Mouse (Mus musculus) granulocyte monocyte progenitor cell, adult 5-6 weeks (primary cell): ENCODE measurements around the gene Mast1. TPM values are rescaled to one million over a fixed set of nuclear protein-coding genes. Genes with fewer than 3 reads are reported as not detected.

Source experiments
- ATAC-seq: replicated peaks from 2 replicates; pipeline ENCODE4 v1.8.0; 2016; ENCODE audit warnings: mild to moderate bottlenecking, moderate TSS enrichment, inconsistent platforms; ENCODE audit not compliant: poor library complexity, severe bottlenecking
- total RNA-seq, 2 experiments: library from RNA; stranded (forward) in 1 of 2; stranded (reverse) in 1 of 2; fragments of 200-712, 200-1000 nt in 1 of 2; fragments of >200 nt in 1 of 2; fragmentation: Nextera tagmentation in 1 of 2; gene quantifications; 2 replicates each; pipeline ENCODE4 v1.2.3; 2014 to 2017

The Mast1 gene
- total RNA-seq, 2 experiments from 2014 or later: not detected

DNA sequence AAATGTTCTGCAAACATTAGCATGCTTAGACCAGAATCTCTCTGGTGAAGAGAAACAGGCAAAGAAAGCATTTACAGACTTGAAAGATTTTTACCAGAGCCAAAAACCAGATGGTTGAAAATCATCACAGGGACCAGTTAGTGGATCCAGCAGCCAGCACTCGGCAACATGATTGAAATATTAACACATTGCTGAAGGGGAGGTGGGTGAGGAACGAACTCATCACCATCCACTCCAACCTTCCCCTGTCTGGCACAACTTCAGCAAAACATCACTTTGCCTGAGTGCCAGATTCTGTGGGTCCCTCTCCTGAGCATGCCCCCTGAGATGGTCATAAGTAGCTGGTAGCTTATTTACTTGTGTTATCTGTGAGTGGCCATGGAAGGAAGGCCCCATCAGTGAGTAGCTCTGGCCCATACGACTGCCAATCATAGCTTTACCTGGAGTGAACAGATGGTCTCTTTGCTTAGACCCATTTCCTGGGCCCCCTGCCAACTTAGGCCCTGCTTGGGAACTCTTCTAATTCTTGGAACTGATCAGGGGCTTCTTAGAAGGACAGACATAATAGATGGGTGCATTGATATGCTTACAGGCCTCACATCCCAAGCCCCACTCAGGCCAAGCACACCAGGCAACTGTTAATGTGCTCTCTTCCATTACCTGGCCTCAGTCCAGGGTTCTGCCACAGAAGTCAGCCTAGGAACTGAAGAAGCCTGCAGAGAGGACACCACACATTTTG is 59.7 kb downstream of the Mast1 start:
- ATAC-seq: no peak

DNA sequence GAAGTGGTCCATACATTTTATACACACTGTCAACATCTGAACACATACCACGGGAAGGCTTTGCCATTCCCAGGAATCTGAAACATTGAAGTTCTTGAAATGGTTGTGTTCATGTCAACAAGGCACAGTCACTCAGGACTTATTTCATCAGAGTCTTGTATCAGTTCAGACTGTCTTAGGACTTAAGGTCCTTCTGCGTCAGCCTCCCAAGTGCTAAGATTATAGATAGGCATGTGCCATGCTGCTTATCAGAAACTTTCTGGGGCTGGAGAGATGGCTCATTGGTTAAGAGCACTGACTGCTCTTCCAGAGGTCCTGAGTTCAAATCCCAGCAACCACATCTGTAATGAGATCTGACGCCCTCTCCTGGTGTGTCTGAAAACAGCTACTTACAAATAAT is 62.8 kb downstream of the Mast1 start:
- ATAC-seq: no peak

DNA sequence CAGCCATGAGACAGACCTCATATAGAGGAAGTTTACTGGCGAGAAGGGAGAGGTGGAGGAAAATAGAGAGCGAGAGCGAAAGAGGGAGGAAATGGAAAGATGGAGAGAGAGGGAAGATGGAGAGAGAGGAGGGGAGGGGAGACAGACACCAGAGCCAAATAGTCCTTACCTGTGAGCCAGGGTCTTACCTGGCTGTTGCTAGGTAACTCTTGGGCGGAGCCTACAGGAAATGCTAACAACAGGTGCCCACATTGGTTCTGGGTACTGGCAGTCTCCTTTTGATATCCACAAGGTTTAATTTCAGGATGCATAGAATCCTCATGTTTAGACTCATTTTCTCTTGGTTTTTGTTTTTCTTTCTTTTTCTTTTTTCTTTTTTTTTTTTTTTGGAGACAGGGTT is 64.1 kb downstream of the Mast1 start:
- ATAC-seq: no peak

DNA sequence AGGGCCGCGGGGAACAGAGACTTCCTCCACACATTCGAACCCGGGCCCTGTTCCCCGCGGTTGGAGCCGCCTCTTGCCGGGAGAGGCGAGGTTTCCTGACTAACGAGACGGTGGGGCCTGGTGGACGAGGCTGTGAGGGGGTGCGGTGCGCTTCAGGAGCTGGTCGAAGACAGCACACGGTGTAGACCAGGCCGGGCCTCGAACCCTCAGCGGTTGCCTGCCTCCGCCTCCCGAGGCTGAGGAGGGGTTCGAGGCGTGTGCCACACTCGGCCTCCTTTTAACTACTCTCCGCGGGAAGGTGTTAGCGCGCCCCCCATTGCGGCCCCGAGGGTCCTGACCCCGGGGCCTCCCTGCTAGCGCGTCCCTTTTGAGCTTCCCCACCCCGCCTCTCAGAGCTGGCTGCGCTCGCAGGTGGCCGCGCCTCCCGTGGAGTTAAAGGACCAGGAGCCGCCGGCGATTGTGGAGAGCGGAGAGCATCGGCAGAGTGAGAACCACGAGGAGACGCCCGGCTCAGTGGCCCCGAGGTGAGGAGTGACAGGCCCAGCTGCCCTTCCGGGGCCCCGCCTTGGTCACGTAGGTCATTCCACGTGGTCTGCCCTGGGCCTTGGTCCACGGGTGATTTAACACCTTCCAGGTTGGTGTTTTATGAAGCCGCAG is 64.7 kb downstream of the Mast1 start:
- ATAC-seq: peak; percentile 34

DNA sequence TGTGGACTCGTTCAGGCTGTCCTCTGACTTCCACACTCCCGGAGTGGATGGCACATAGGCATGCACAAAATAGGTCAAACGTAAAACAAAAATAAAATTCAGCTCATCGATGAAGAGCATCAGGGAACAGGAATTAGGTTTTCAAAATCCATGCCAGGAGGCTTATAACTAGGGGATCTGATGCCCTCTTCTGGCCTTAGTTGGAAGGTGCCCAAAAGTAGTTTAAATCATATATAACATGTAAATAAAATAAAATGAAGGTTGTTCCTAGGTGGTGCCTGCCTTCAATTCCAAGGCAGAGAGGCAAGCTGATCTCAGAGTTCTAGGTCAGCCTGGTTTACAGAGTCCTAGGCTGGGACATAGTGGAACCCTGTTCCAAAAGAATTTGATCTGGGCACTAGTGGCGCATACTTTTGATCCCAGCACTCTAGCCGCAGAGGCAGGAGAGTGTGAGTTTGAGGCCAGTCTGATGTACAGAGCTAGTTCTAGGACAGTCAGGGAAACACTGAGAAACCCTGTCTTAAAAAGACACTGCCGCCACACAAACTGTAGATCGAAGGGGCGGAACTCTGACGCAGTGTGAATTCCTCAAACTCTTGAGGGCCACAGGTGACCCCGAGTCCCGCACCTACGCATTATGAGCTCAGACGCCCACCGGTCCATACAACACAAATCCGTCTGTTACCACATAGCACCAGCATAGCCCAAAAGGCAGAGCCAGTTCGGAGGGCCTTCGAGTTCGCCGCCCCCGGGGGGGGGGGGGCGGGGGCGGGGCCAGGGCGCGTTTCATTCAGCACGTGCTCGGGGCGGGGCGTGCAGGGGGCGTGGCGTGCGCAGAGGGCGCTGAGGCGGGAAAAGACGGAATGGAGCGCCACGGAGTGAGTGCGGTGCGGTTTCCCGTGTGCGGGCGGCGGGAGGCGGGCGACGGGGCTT is 65.5 kb downstream of the Mast1 start, which contains the start of gene Syce2:
Gene Syce2, plus strand, starts transcription at position 736 of the 933 bp plus-strand sequence.
- peak; percentile 81 for ATAC-seq

Other genes starting within 250 kb of the Mast1 start
Only the 30 nearest of the 31 such genes appear.
- gene Lyl1, start 235.9 kb downstream of the Mast1 start, total RNA-seq (2014; fragmentation: Nextera tagmentation): 82.1 and 133 TPM in 2 replicates
- 65.9 and 73.3 TPM in 2 replicates for gene Lyl1, start 235.9 kb downstream of the Mast1 start, total RNA-seq (2017)
- 11.0 and 17.9 TPM in 2 replicates for gene G430095P16Rik, start 214.4 kb downstream of the Mast1 start, total RNA-seq (2014; fragmentation: Nextera tagmentation)
- 4.4 and 4.8 TPM in 2 replicates for gene G430095P16Rik, start 214.4 kb downstream of the Mast1 start, total RNA-seq (2017)
- 25.7 and 51.2 TPM in 2 replicates for gene Nfix, start 137.0 kb downstream of the Mast1 start, total RNA-seq (2014; fragmentation: Nextera tagmentation)
- gene Nfix, start 137.0 kb downstream of the Mast1 start, total RNA-seq (2017): 9.5 and 12.8 TPM in 2 replicates
- 4.1 and 4.7 TPM in 2 replicates for gene Dand5, start 114.5 kb downstream of the Mast1 start, total RNA-seq (2014; fragmentation: Nextera tagmentation)
- gene Dand5, start 114.5 kb downstream of the Mast1 start, total RNA-seq (2017): 3.6 and 3.7 TPM in 2 replicates
- gene Gadd45gip1, start 105.8 kb downstream of the Mast1 start, total RNA-seq (2014; fragmentation: Nextera tagmentation): 17.0 and 19.2 TPM in 2 replicates
- gene Gadd45gip1, start 105.8 kb downstream of the Mast1 start, total RNA-seq (2017): 46.2 and 52.4 TPM in 2 replicates
- gene Rad23a, start 96.7 kb downstream of the Mast1 start, total RNA-seq (2014; fragmentation: Nextera tagmentation): 41.8 TPM in 2 replicates
- gene Rad23a, start 96.7 kb downstream of the Mast1 start, total RNA-seq (2017): 20.1 and 21.4 TPM in 2 replicates
- 1,333 and 1,645 TPM in 2 replicates for gene Calr, start 90.4 kb downstream of the Mast1 start, total RNA-seq (2014; fragmentation: Nextera tagmentation)
- gene Calr, start 90.4 kb downstream of the Mast1 start, total RNA-seq (2017): 4,572 and 4,672 TPM in 2 replicates
- 90.9 TPM in 2 replicates for gene Farsa, start 80.4 kb downstream of the Mast1 start, total RNA-seq (2014; fragmentation: Nextera tagmentation)
- 187 and 190 TPM in 2 replicates for gene Farsa, start 80.4 kb downstream of the Mast1 start, total RNA-seq (2017)
- 172 and 176 TPM in 2 replicates for gene Syce2, start 65.2 kb downstream of the Mast1 start, total RNA-seq (2014; fragmentation: Nextera tagmentation)
- gene Syce2, start 65.2 kb downstream of the Mast1 start, total RNA-seq (2017): 126 and 155 TPM in 2 replicates
- 23.2 and 25.8 TPM in 2 replicates for gene Gcdh, start 43.4 kb downstream of the Mast1 start, total RNA-seq (2014; fragmentation: Nextera tagmentation)
- 20.1 and 30.3 TPM in 2 replicates for gene Gcdh, start 43.4 kb downstream of the Mast1 start, total RNA-seq (2017)
- gene Klf1, start 35.4 kb downstream of the Mast1 start, total RNA-seq (2014; fragmentation: Nextera tagmentation): 0.52 and 1.0 TPM in 2 replicates
- gene Klf1, start 35.4 kb downstream of the Mast1 start, total RNA-seq (2017): 0.43 and 0.72 TPM in 2 replicates
- 35.6 and 55.5 TPM in 2 replicates for gene Dnase2a, start 28.8 kb downstream of the Mast1 start, total RNA-seq (2014; fragmentation: Nextera tagmentation)
- 59.6 and 117 TPM in 2 replicates for gene Dnase2a, start 28.8 kb downstream of the Mast1 start, total RNA-seq (2017)
- not detected in 2 replicates for gene Rtbdn, start 9.6 kb upstream of the Mast1 start, total RNA-seq (2014; fragmentation: Nextera tagmentation)
- gene Rtbdn, start 9.6 kb upstream of the Mast1 start, total RNA-seq (2017): not detected in 2 replicates
- gene Gm49661, start 32.1 kb upstream of the Mast1 start, total RNA-seq (2014; fragmentation: Nextera tagmentation): not detected in 2 replicates
- gene Gm49661, start 32.1 kb upstream of the Mast1 start, total RNA-seq (2017): not detected in 2 replicates
- gene Prdx2, start 32.2 kb upstream of the Mast1 start, total RNA-seq (2014; fragmentation: Nextera tagmentation): 210 and 303 TPM in 2 replicates
- gene Prdx2, start 32.2 kb upstream of the Mast1 start, total RNA-seq (2017): 360 and 421 TPM in 2 replicates
- gene Rnaseh2a, start 32.4 kb upstream of the Mast1 start, total RNA-seq (2014; fragmentation: Nextera tagmentation): 116 and 172 TPM in 2 replicates
- 91.3 and 148 TPM in 2 replicates for gene Rnaseh2a, start 32.4 kb upstream of the Mast1 start, total RNA-seq (2017)
- 3.3 and 14.2 TPM in 2 replicates for gene Junb, start 41.4 kb upstream of the Mast1 start, total RNA-seq (2014; fragmentation: Nextera tagmentation)
- 39.6 and 46.0 TPM in 2 replicates for gene Junb, start 41.4 kb upstream of the Mast1 start, total RNA-seq (2017)
- 5.2 and 6.1 TPM in 2 replicates for gene Hook2, start 53.2 kb upstream of the Mast1 start, total RNA-seq (2014; fragmentation: Nextera tagmentation)
- gene Hook2, start 53.2 kb upstream of the Mast1 start, total RNA-seq (2017): 5.7 and 8.2 TPM in 2 replicates
- gene Best2, start 77.2 kb upstream of the Mast1 start, total RNA-seq (2014; fragmentation: Nextera tagmentation): not detected in 2 replicates
- gene Best2, start 77.2 kb upstream of the Mast1 start, total RNA-seq (2017): not detected in 2 replicates
- 73.1 and 73.3 TPM in 2 replicates for gene Asna1, start 87.9 kb upstream of the Mast1 start, total RNA-seq (2014; fragmentation: Nextera tagmentation)
- 74.5 and 91.2 TPM in 2 replicates for gene Asna1, start 87.9 kb upstream of the Mast1 start, total RNA-seq (2017)
- gene Trir, start 89.5 kb upstream of the Mast1 start, total RNA-seq (2014; fragmentation: Nextera tagmentation): 112 and 128 TPM in 2 replicates
- 245 and 280 TPM in 2 replicates for gene Trir, start 89.5 kb upstream of the Mast1 start, total RNA-seq (2017)
- gene Tnpo2, start 99.6 kb upstream of the Mast1 start, total RNA-seq (2014; fragmentation: Nextera tagmentation): 19.6 and 25.0 TPM in 2 replicates
- 21.5 and 26.8 TPM in 2 replicates for gene Tnpo2, start 99.6 kb upstream of the Mast1 start, total RNA-seq (2017)
- 11.6 and 13.5 TPM in 2 replicates for gene Fbxw9, start 122.7 kb upstream of the Mast1 start, total RNA-seq (2014; fragmentation: Nextera tagmentation)
- gene Fbxw9, start 122.7 kb upstream of the Mast1 start, total RNA-seq (2017): 4.1 and 5.9 TPM in 2 replicates
- gene Gm5741, start 130.6 kb upstream of the Mast1 start, total RNA-seq (2014; fragmentation: Nextera tagmentation): not detected in 2 replicates
- gene Gm5741, start 130.6 kb upstream of the Mast1 start, total RNA-seq (2017): not detected in 2 replicates
- gene Dhps, start 134.4 kb upstream of the Mast1 start, total RNA-seq (2014; fragmentation: Nextera tagmentation): 42.0 and 66.5 TPM in 2 replicates
- gene Dhps, start 134.4 kb upstream of the Mast1 start, total RNA-seq (2017): 19.6 and 30.1 TPM in 2 replicates
- gene Wdr83os, start 143.4 kb upstream of the Mast1 start, total RNA-seq (2014; fragmentation: Nextera tagmentation): 189 and 191 TPM in 2 replicates
- gene Wdr83os, start 143.4 kb upstream of the Mast1 start, total RNA-seq (2017): 36.6 and 47.4 TPM in 2 replicates
- gene Wdr83, start 143.9 kb upstream of the Mast1 start, total RNA-seq (2014; fragmentation: Nextera tagmentation): 56.2 and 81.8 TPM in 2 replicates
- gene Wdr83, start 143.9 kb upstream of the Mast1 start, total RNA-seq (2017): 23.3 and 32.8 TPM in 2 replicates
- gene Man2b1, start 145.9 kb upstream of the Mast1 start, total RNA-seq (2014; fragmentation: Nextera tagmentation): 91.4 and 110 TPM in 2 replicates
- 52.9 and 83.5 TPM in 2 replicates for gene Man2b1, start 145.9 kb upstream of the Mast1 start, total RNA-seq (2017)
- gene Zfp791, start 185.7 kb upstream of the Mast1 start, total RNA-seq (2014; fragmentation: Nextera tagmentation): not detected in 2 replicates
- gene Zfp791, start 185.7 kb upstream of the Mast1 start, total RNA-seq (2017): not detected in 2 replicates
- not detected in 2 replicates for gene Cks1brt, start 214.6 kb upstream of the Mast1 start, total RNA-seq (2014; fragmentation: Nextera tagmentation)
- gene Cks1brt, start 214.6 kb upstream of the Mast1 start, total RNA-seq (2017): not detected in 2 replicates